Mouse (Mus musculus): ENCODE results near the gene Dab1.

Gene Dab1

DNA sequence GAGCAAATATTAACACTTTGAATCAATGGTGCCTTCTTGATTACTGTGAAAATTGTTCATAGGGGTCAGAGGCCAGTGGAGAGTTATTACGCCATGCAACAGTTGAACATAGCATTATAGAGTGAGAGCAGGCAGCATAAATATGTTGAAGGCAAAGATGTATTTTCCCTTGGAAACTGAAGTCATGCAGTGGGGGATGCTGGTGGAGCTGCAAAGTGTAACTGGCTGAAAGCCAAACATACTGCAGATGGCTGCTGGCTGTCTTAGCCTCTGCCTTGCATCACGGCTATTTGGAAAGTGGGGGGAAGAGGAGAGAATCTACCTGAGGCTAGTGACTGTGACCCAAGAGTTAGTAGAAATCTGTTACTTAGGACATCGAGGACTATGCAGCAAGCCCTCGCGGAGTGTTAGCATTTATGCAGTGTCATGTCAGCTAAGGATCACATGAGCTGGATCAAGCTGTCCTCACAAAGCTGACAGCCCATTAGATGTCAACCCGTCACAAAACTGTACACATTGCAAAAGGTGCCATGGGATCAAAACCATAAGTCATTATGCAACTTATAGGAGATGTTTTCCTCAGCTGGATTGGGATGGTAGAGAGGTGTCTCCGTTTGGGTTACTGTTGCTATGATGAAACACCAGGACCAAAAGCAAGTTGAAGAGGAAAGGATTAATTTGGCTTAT lies 164.5 kb downstream of the Dab1 start:
- ChIA-PET POLR2A (no interaction called here), CTCF (no interaction called here)

- POLR2A ChIA-PET, result no interaction called here
- CTCF ChIA-PET, result interaction anchor here in 1 of 4 experiments (0.9 kb wide), 1 partner anchor 11 kb away, joined by 3 read pairs; no protein-coding TSS in a partner anchor
Observed at GRCm38 (mm10) chr4:103793589-103794312, 174.6 kb downstream of the Dab1 start.

GRCm38 (mm10) chr4:103796416-103796815 lies 177.3 kb downstream of the Dab1 start:
- POLR2A ChIA-PET, result no interaction called here
- CTCF ChIA-PET, result no interaction called here

- POLR2A ChIA-PET, result no interaction called here
- CTCF ChIA-PET, result no interaction called here
Observed at GRCm38 (mm10) chr4:103802439-103802838, 183.3 kb downstream of the Dab1 start.

GRCm38 (mm10) chr4:103804461-103804860 lies 185.3 kb downstream of the Dab1 start:
- POLR2A ChIA-PET, result interaction anchor here in 1 of 4 experiments (0.6 kb wide), 1 partner anchor 21 kb away, joined by 4 read pairs; no protein-coding TSS in a partner anchor
- CTCF ChIA-PET, result interaction anchor here in 2 of 4 experiments (0.7 kb wide), 3 partner anchors 11 to 222 kb away, joined by 3 to 5 read pairs (median 4); no protein-coding TSS in a partner anchor

DNA sequence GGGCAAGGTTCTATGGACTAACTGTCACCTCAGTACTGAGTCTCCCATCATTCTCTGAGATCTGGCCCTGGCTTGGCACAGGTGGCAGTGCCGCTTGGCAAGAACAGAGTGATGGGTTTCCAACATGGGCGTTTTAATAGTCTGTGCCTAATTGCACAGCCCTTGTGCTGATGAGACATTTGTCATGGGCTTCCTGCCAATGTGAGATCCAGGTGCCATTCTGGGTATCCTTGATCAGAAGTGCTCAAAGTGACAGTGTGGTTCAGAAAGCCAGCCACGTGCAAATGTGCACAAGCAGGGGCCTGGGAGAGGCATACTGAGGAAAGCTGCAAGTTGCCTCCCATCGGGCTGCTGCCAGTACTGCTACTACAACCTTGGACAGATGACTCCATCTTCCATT lies 203.5 kb downstream of the Dab1 start:
- POLR2A ChIA-PET, result interaction anchor here in 2 of 4 experiments (0.5 to 0.8 kb wide), 2 partner anchors 10 to 358 kb away, joined by 3 to 5 read pairs; no protein-coding TSS in a partner anchor
- CTCF ChIA-PET, result interaction anchor here in 1 of 4 experiments (0.6 kb wide), 1 partner anchor 256 kb away, joined by 3 read pairs; no protein-coding TSS in a partner anchor

GRCm38 (mm10) chr4:103838377-103838776 lies 219.2 kb downstream of the Dab1 start:
- ChIA-PET CTCF (no interaction called here), POLR2A (interaction anchor here in 1 of 4 experiments (0.9 to 1.0 kb wide), 2 partner anchors 15 to 19 kb away, joined by 3 read pairs; no protein-coding TSS in a partner anchor)

DNA sequence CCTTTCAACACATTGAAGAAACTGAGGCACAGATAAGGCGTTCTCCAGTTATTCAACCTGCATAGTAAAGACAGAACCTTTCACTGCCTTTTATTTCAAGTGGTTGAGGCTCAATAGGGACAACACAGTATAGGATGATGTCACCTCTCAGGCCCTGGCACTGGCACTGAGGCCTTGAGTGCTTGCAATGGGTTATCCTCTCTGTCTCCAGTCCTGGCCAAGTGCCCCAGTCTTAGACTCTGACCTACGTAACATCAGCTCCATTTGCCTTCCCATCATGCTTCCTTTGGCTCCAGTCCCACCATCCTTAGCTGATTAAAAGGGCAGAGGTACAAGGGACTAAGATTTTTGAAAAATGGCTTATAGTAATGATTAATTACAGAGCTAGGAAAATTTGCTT lies 220.4 kb downstream of the Dab1 start:
- ChIA-PET CTCF (no interaction called here), POLR2A (interaction anchor here in 1 of 4 experiments (1.0 kb wide), 1 partner anchor 16 kb away, joined by 3 read pairs; no protein-coding TSS in a partner anchor)

DNA sequence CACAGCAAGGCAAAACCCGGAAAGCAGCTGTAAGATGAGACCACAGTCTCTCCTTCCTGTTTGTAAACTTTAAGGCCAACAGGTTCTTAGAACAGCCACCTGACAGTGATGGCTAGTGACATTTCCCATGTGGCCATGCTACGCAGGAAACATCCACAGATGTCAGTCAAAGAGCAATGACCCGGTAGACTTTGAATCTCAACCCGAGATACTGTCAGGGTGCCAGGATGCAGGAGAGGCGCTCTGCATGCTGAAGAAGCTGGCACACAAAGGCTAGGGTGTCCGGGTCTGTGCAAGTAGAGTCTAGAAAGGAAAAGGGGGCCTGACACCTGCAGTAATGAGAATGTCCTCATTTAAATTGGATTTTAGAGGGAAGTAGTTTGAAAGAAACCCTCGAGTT lies 222.0 kb downstream of the Dab1 start:
- CTCF ChIA-PET, result no interaction called here
- POLR2A ChIA-PET, result no interaction called here

DNA sequence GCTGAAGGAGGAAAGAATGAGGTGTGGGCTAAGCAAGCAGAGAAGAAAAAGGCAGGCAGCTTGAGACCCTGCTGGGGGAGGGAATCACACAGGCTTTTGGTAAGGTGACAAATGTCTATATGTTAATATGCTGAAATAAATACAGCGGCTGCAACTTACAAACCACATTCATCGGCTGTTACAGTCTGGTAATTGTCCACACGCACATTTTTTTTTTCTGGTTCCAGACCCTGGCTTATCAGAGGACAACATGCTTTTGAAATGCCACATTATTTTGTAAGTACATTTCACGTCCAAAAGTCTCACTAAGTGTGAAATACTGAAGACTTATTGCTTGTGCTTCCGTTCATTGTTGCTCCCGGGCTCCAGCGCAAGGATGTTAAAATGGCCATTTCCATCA lies 225.5 kb downstream of the Dab1 start:
- CTCF ChIA-PET, result no interaction called here
- POLR2A ChIA-PET, result no interaction called here

DNA sequence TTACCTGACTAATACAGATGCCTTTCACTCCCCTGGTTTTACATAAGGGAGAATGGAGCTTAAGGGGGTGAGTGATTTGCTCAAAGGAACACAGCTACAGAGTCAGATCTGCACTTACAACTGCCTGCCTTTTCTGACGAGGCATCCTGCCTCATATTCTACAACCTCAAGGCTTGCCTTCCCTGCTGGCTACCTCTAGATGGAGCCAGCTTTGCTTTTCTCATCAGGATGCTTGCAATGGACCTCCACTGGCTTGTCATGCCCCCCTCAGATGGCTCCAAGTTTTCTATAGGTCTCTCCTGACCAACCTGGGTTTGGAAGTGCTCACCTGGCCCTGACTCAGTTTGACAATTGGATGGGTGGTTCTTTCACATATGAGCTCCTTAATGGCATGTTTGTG lies 238.0 kb downstream of the Dab1 start:
- ChIA-PET CTCF (interaction anchor here in 1 of 4 experiments (0.9 kb wide), 1 partner anchor 155 kb away, joined by 3 read pairs; no protein-coding TSS in a partner anchor), POLR2A (interaction anchor here in 1 of 4 experiments (1.2 kb wide), 1 partner anchor 19 kb away, joined by 3 read pairs; no protein-coding TSS in a partner anchor)

DNA sequence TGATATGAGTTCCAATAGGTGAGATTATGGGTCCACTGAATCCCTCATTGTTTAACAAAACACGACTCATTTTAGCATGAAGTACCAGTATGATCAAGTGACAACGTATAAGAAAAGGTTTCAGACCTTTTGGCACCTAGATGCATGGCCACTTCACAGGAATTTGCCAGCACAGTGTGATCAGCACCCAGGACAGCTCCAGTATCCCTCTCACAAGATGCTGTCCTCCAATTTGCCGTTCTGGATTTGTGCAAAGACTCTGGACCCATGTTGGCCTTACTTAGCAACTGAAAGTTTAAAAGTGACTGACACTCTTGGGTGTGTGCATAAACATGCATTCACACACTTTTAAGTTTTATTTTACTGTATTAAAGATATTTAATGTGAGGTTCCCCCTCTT lies 256.4 kb downstream of the Dab1 start:
- ChIA-PET CTCF (interaction anchor here in 1 of 4 experiments (0.7 kb wide), 1 partner anchor 174 kb away, joined by 3 read pairs; no protein-coding TSS in a partner anchor), POLR2A (no interaction called here)

GRCm38 (mm10) chr4:103878841-103879240 lies 259.7 kb downstream of the Dab1 start:
- CTCF ChIA-PET, result no interaction called here
- POLR2A ChIA-PET, result no interaction called here

GRCm38 (mm10) chr4:103881641-103882040 lies 262.5 kb downstream of the Dab1 start:
- POLR2A ChIA-PET, result no interaction called here
- CTCF ChIA-PET, result interaction anchor here in 1 of 4 experiments (0.6 kb wide), 1 partner anchor 214 kb away, joined by 3 read pairs; no protein-coding TSS in a partner anchor

GRCm38 (mm10) chr4:103888086-103888485 lies 268.9 kb downstream of the Dab1 start:
- ChIA-PET POLR2A (no interaction called here), CTCF (no interaction called here)

GRCm38 (mm10) chr4:103889110-103889509 lies 270.0 kb downstream of the Dab1 start:
- ChIA-PET CTCF (no interaction called here), POLR2A (no interaction called here)

- CTCF ChIA-PET, result interaction anchor here in 1 of 4 experiments (0.5 kb wide), 1 partner anchor 663 kb away, joined by 3 read pairs; no protein-coding TSS in a partner anchor
- POLR2A ChIA-PET, result no interaction called here
Observed at GRCm38 (mm10) chr4:103896806-103897205, 277.6 kb downstream of the Dab1 start.

DNA sequence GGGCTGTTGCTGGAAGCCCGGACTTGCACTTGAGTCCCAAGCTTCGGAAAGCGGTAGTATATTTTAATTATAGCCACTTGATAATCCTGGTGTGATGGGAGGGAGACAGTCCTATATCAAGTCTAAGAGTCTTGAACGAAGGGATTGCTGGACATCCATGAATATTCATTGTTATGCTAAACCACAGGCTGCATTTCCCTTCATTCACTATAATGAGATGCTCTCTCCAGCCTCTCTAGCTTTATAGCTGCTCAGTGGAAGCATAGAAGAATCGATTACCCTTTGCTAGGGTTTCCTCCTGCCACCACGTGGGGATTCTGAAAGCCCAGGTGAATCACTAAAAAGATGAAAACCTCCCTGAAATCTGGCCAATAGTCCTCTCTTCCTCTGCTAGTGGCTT lies 278.5 kb downstream of the Dab1 start:
- ChIA-PET POLR2A (no interaction called here), CTCF (interaction anchor here in 1 of 4 experiments (0.6 kb wide), 1 partner anchor 223 kb away, joined by 3 read pairs; no protein-coding TSS in a partner anchor)

DNA sequence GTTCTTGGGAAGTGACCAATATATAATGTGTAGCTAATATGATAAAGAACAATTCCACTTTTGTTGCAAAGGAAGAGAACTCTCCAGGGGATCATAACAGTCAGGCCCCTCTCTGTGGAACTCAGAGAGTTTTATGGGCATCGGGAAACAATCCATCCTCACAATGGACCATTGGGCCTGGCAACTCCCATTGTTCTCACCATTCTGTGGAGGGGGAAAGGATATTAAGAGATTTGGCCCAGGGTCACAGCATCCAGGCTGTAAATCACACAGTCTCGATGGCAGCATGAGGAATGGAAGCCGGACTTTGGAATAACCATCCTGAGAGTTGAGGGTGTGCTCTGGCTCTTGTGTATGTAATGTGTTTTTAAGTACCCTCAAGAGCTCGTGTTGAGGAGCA lies 292.3 kb downstream of the Dab1 start:
- POLR2A ChIA-PET, result interaction anchor here in 1 of 4 experiments (0.6 kb wide), 1 partner anchor 136 kb away, joined by 3 read pairs; no protein-coding TSS in a partner anchor
- CTCF ChIA-PET, result no interaction called here

DNA sequence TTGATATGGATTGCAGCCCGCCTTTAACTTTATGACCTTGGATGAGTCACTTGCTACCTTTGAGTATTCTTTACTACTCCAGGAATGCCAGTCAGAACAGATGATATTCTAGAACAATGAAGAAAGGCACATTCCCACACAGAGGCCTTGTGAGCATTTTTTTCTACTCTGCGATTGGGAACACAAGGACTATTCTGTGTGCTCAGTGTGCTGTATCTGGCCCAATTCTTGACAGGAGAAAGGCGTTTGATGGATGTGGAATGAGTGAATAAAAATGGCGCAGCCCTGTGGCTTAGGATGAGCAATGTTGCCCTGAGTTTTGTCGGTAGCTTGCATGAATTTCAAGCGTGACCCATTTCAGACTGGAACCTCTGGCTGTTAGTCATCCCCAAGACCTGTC lies 292.9 kb downstream of the Dab1 start:
- ChIA-PET CTCF (no interaction called here), POLR2A (no interaction called here)
